Mouse (Mus musculus) midbrain, embryonic 16.5 days (tissue): ENCODE data around the gene Ptma. TPM values are rescaled to one million over a fixed set of nuclear protein-coding genes. Genes with fewer than 3 reads are reported as not detected.

ENCODE experiments used
- ATAC-seq: fragments of 200-750 bp; cut with Nextera tagmentation; 2 replicates; pipeline ENCODE4 v1.8.0; 2017; ENCODE audit warnings: moderate TSS enrichment
- H3K27ac ChIP-seq: fragments of 300-500 bp; sonication (generic); 2 replicates; pipeline ENCODE4 v1.5.1; 2014; ENCODE audit warnings: mild to moderate bottlenecking, low read length, mixed read lengths
- H3K27me3 ChIP-seq: fragments of 300-500 bp; sonication (generic); 2 replicates; pipeline ENCODE4 v1.6.1; 2014; ENCODE audit warnings: low read depth, low read length, mixed read lengths; ENCODE audit not compliant: control insufficient read depth, insufficient read depth
- H3K36me3 ChIP-seq: fragments of 300-500 bp; sonication (generic); 2 replicates; pipeline ENCODE4 v1.6.1; 2014; ENCODE audit warnings: mild to moderate bottlenecking, low read length, moderate library complexity, mixed read lengths; ENCODE audit not compliant: control insufficient read depth, insufficient read depth
- H3K4me1 ChIP-seq: fragments of 300-500 bp; sonication (generic); 2 replicates; pipeline ENCODE4 v1.6.1; 2014; ENCODE audit warnings: mild to moderate bottlenecking, low read length, mixed read lengths; ENCODE audit not compliant: control insufficient read depth, insufficient read depth
- H3K4me2 ChIP-seq: fragments of 300-500 bp; sonication (generic); 2 replicates; pipeline ENCODE4 v1.6.1; 2014; ENCODE audit warnings: mild to moderate bottlenecking, low read length, mixed read lengths
- H3K4me3 ChIP-seq: fragments of 300-500 bp; sonication (generic); 2 replicates; pipeline ENCODE4 v1.5.1; 2014; ENCODE audit warnings: low read depth, mild to moderate bottlenecking, low read length, moderate library complexity, mixed read lengths
- H3K9ac ChIP-seq: fragments of 300-500 bp; sonication (generic); 2 replicates; pipeline ENCODE4 v1.6.1; 2014; ENCODE audit warnings: low read depth, low read length, mixed read lengths
- H3K9me3 ChIP-seq: fragments of 300-500 bp; sonication (generic); replicated peaks from 2 replicates; pipeline ENCODE4 v1.6.1; 2014; ENCODE audit warnings: mild to moderate bottlenecking, low read length, mixed read lengths; ENCODE audit not compliant: control insufficient read depth, poor library complexity, severe bottlenecking
- WGBS: fragments of 180-500 bp; shearing (Covaris S2); extraction: QIAGEN DNeasy Blood & Tissue Kit; methylation state at CpG from one replicate; pipeline ENCODE4 v1.1.7; 2014; 5-methylcytosine and 5-hydroxymethylcytosine counted together
- polyA plus RNA-seq: library from polyadenylated mRNA; unstranded; fragments of >200 nt; fragmentation: Nextera tagmentation; extraction: Ambion mirVana; gene quantifications from 2 replicates; pipeline ENCODE4 v1.2.1, GENCODE M21; 2015

The Ptma gene
- polyA plus RNA-seq, 1 experiment from 2014 or later, result 1,375 TPM

GRCm38 (mm10) chr1:86491533-86492094 lies 34.9 kb upstream of the Ptma start:
- Histone ChIP-seq H3K27me3 (no peaks in the 10 kb centered on the region), H3K4me2 (no peak overlapping the region), H3K9me3 (no peaks in the 10 kb centered on the region), H3K4me1 (peaks cover 7% of the 10 kb centered on the region), H3K4me3 (no peak overlapping the region), H3K36me3 (no peaks in the 10 kb centered on the region), H3K27ac (peak overlapping the region; percentile 60), H3K9ac (no peak overlapping the region)
- no peak for ATAC-seq
- WGBS, result 50% methylated on average over 7 of the region's 7 CpGs

DNA sequence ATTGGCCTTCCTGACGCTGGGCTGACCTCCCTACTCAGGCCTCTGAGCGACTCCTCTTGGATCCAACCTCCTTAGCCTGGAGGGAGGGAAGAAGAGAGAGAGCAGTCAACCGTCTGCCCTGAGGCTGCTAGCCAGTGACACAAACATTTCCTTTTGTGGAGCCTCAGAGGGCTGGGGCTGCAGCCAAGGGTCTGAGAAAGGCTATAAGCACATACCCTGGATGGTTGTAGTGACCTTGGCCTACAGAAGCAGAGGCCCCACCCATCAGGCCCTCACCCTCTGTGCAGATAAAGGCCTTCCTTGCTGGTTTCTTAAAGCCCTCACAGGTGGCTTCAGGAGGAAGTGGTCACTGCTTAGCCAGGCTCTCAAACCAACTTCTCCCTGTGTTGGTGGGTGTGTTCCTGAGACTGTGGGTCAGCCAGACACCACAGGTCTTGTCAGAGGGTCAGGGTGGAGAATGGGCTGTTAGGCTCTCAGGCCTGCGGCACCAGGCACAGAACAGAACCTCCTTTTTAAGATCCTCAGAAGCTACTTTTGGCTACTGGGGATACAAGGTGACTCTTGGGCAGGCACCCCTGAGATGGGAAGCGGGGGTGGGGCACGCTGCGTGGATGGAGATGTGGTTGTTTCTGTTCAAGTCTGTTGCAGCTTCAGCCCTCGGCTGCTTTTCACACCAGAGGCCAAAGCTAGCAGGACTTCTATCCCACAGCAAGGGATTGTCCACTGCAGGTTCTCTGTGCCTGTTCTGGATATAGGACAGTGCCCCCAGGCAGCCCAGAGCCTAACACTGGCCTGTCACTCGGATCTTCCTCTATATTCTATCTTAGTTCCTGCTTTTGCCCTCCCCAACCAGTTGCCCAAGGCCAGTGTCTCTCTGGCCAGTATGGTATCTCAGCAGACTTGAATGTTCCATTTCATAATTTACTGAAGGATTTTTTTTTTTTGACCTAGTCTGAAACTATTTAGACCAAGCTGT lies 34.1 kb upstream of the Ptma start:
- no peak for ATAC-seq
- Histone ChIP-seq H3K9ac (no peak overlapping the region), H3K36me3 (no peaks in the 10 kb centered on the region), H3K27me3 (no peaks in the 10 kb centered on the region), H3K27ac (peak overlapping the region; percentile 60), H3K9me3 (no peaks in the 10 kb centered on the region), H3K4me3 (no peak overlapping the region), H3K4me1 (peaks cover 7% of the 10 kb centered on the region), H3K4me2 (no peak overlapping the region)
- WGBS, result 75% methylated on average over 9 of the region's 9 CpGs

GRCm38 (mm10) chr1:86493783-86494182 lies 32.7 kb upstream of the Ptma start:
- Histone ChIP-seq H3K36me3 (no peaks in the 10 kb centered on the region), H3K4me1 (peaks cover under 1% of the 10 kb centered on the region), H3K27me3 (no peaks in the 10 kb centered on the region), H3K4me3 (no peak overlapping the region), H3K27ac (no peak overlapping the region), H3K4me2 (no peak overlapping the region), H3K9ac (no peak overlapping the region), H3K9me3 (no peaks in the 10 kb centered on the region)
- WGBS, result 86% methylated on average over 3 of the region's 3 CpGs
- no peak for ATAC-seq

GRCm38 (mm10) chr1:86496340-86496739 lies 30.2 kb upstream of the Ptma start:
- Histone ChIP-seq H3K4me3 (no peak overlapping the region), H3K36me3 (no peaks in the 10 kb centered on the region), H3K4me1 (no peaks in the 10 kb centered on the region), H3K4me2 (no peak overlapping the region), H3K27me3 (no peaks in the 10 kb centered on the region), H3K27ac (no peak overlapping the region), H3K9ac (no peak overlapping the region), H3K9me3 (no peaks in the 10 kb centered on the region)
- 92% methylated on average over 4 of the region's 4 CpGs for WGBS
- no peak for ATAC-seq

GRCm38 (mm10) chr1:86497361-86497760 lies 29.2 kb upstream of the Ptma start:
- ATAC-seq, result no peak
- no peak overlapping the region for H3K27ac ChIP-seq
- no peak overlapping the region for H3K4me3 ChIP-seq
- 79% methylated on average over 5 of the region's 5 CpGs for WGBS
- no peaks in the 10 kb centered on the region for H3K9me3 ChIP-seq
- H3K4me2 ChIP-seq, result no peak overlapping the region
- H3K27me3 ChIP-seq, result no peaks in the 10 kb centered on the region
- no peak overlapping the region for H3K9ac ChIP-seq
- H3K36me3 ChIP-seq, result no peaks in the 10 kb centered on the region
- peaks cover 7% of the 10 kb centered on the region for H3K4me1 ChIP-seq

DNA sequence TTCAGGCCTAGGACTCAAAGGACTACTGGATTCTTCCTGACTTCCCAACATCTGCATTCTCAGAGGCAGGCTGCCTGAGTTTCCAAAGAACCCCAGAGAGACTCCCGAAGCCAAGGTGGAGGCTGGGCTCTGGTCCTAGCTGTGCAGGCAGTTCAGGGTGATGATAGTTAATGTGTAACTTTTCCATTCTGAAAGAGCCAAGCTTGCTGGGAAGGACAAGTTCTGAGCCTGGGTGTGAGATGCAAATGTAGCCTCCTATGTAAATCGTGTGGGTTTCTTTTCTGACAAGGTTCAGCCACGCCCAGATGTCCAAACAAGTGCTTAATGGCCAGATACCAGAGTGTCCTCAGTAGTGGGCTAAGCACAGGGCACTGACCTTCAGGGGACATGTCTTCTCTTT lies 28.5 kb upstream of the Ptma start:
- Histone ChIP-seq H3K4me1 (peaks cover 13% of the 10 kb centered on the region), H3K36me3 (no peaks in the 10 kb centered on the region), H3K27ac (no peak overlapping the region), H3K4me2 (no peak overlapping the region), H3K9me3 (no peaks in the 10 kb centered on the region), H3K27me3 (no peaks in the 10 kb centered on the region), H3K9ac (no peak overlapping the region), H3K4me3 (no peak overlapping the region)
- 64% methylated on average over 3 of the region's 3 CpGs for WGBS
- ATAC-seq, result no peak

DNA sequence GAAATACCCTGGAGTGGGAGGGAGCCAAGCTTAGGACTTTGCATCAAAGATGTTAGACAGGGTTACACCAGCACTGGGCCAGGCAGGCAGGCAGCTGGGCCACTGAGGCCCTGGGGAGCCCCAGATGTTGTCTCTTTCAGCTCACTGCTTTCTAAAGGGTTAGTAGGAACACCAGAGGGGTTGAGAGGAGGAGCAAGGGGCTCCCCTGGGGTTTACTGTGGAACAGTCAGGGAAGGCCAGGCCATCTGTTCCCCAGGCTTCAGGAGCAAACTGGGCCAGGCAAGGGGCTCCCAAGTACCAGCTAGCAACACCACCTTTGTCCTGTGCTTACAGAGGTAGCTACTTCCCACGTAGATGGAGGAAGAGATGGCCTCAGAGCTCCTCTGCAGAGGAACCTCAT lies 27.9 kb upstream of the Ptma start:
- WGBS, result 40% methylated on average over 1 of the region's 1 CpGs
- no peaks in the 10 kb centered on the region for H3K9me3 ChIP-seq
- no peak overlapping the region for H3K4me2 ChIP-seq
- no peak overlapping the region for H3K4me3 ChIP-seq
- no peak for ATAC-seq
- H3K4me1 ChIP-seq, result peaks cover 17% of the 10 kb centered on the region
- H3K36me3 ChIP-seq, result no peaks in the 10 kb centered on the region
- H3K9ac ChIP-seq, result no peak overlapping the region
- H3K27ac ChIP-seq, result no peak overlapping the region
- H3K27me3 ChIP-seq, result no peaks in the 10 kb centered on the region

- H3K9ac ChIP-seq, result no peak overlapping the region
- no peaks in the 10 kb centered on the region for H3K36me3 ChIP-seq
- no peak overlapping the region for H3K27ac ChIP-seq
- no peaks in the 10 kb centered on the region for H3K27me3 ChIP-seq
- H3K9me3 ChIP-seq, result no peaks in the 10 kb centered on the region
- ATAC-seq, result no peak
- WGBS, result 45% methylated on average over 3 of the region's 3 CpGs
- H3K4me2 ChIP-seq, result no peak overlapping the region
- no peak overlapping the region for H3K4me3 ChIP-seq
- H3K4me1 ChIP-seq, result peaks cover 25% of the 10 kb centered on the region
Observed at GRCm38 (mm10) chr1:86499903-86500302, 26.6 kb upstream of the Ptma start.

DNA sequence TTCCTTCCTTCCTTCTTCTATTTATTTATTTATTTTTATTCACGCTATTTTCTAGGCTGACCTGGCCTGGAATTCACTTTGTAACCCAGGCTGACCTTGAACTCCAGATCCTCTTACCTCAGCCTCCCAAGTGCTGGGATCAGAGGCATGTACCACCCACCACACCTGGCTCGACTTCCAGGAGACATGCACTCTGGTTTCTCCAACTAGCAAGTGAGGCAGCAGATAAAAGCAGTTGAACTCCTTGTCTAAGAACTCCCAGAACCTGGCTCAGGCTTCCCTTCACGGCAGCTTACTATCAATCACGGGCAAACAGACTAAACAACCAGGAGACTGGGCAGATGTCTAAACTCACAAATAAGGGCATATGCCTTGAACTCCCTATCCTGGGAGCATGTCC lies 25.8 kb upstream of the Ptma start:
- Histone ChIP-seq H3K9me3 (no peaks in the 10 kb centered on the region), H3K4me2 (no peak overlapping the region), H3K27ac (no peak overlapping the region), H3K9ac (no peak overlapping the region), H3K4me3 (no peak overlapping the region), H3K4me1 (peaks cover 32% of the 10 kb centered on the region), H3K27me3 (no peaks in the 10 kb centered on the region), H3K36me3 (no peaks in the 10 kb centered on the region)
- 87% methylated on average over 4 of the region's 4 CpGs for WGBS
- no peak for ATAC-seq
